10 mouse cellular contexts compared by ENCODE assay signal in the genomic region with DNA sequence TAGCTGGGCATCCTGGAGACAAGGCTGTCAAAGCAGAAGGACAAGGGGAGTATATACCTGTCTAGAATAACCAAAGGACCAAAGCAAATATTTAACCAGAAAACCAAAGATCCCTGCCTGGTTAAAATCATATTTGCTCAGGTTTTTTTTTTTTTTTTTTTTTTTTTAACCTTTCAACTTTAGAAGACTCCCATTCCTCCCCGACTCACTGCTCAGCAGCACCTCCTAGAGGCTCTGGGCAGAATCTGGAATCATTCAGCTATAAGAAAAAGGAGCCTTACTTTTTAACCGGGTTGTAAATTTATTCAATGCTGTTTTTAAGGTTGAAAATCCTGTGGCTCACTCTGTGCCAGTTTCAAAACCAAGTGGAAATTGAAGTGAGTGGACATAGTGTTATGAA. TPM values are rescaled to one million over a fixed set of nuclear protein-coding genes. Genes with fewer than 3 reads are reported as not detected.
A peak's percentile ranks its signal among the peaks of the same experiment; 100 is the strongest.
DNase-seq lines count a peak whose midpoint lies in the region; ATAC-seq and TF ChIP-seq lines count a peak whose summit lies in the region.
"Had no signal": no experiment of that assay in that cellular context is flagged by ENCODE, and none has a peak within 500 bp of the region (broad histone marks: within the 10 kb centered on the region; RNA-seq: fewer than 3 reads in every experiment).

No protein-coding gene starts in this region.

- in situ Hi-C loops in Patski (cut with MboI; ENCODE audit: low pct_unique_long_range_greater_than_20kb), result loop anchor here (25.0 kb wide), 1 partner anchor 110 kb away; a partner anchor contains a TSS

- H3K4me2 ChIP-seq in liver, embryonic 14.5 days (ENCODE audit: low read depth), result no peak overlapping the region
- no peak overlapping the region for H3K4me2 ChIP-seq in kidney, embryonic 16.5 days (replicated peaks; ENCODE audit: low read depth, low read length)
- H3K4me2 ChIP-seq: lung, embryonic 15.5 days had no signal

- peak overlapping the region; percentile 33 for H3K27ac ChIP-seq in liver, embryonic 14.5 days
- H3K27ac ChIP-seq in kidney, embryonic 16.5 days (ENCODE audit: low read length), result no peak overlapping the region
- H3K27ac ChIP-seq: heart, embryonic 10.5 days; lung, embryonic 15.5 days had no signal

- peaks cover 33 to 40% of the 10 kb centered on the region in 2 experiments for H3K4me1 ChIP-seq in liver, embryonic 14.5 days (replicated peaks; ENCODE audit: control insufficient read depth in 2 of 2, insufficient read depth in 2 of 2, low read length in 1 of 2)
- no peaks in the 10 kb centered on the region for H3K4me1 ChIP-seq in kidney, embryonic 16.5 days (ENCODE audit: insufficient read depth, low read length)
- H3K4me1 ChIP-seq: lung, embryonic 15.5 days had no signal

- POLR2A ChIA-PET in Patski (lab: Charles Lee), result interaction anchor here (0.6 to 1.0 kb wide), 2 partner anchors 46 to 73 kb away, joined by 3 to 9 read pairs; no protein-coding TSS in a partner anchor

- WGBS in liver, embryonic 14.5 days (ENCODE audit: insufficient replicate concordance), result 55% methylated on average over 2 of the region's 2 CpGs
- WGBS in kidney, embryonic 16.5 days, result 62% methylated on average over 2 of the region's 2 CpGs

- H3K27me3 ChIP-seq in Patski, result no peaks in the 10 kb centered on the region
- no peaks in the 10 kb centered on the region for H3K27me3 ChIP-seq in liver, embryonic 14.5 days (ENCODE audit: control insufficient read depth, insufficient read depth, low read length)
- H3K27me3 ChIP-seq in kidney, embryonic 16.5 days (ENCODE audit: insufficient read depth, low read length), result no peaks in the 10 kb centered on the region
- H3K27me3 ChIP-seq: lung, embryonic 15.5 days had no signal

- TF ChIP-seq CTCF in Patski (IDR thresholded peaks at IDR 0.05), result peak; percentile 65
- TF ChIP-seq CTCF in liver, embryonic 14.5 days (IDR thresholded peaks at IDR 0.05; ENCODE audit: low read depth), result peak; percentile 49; the same call in 1 of the 2 replicates

- H3K36me3 ChIP-seq in liver, embryonic 14.5 days (replicated peaks; ENCODE audit: control insufficient read depth, insufficient read depth, low read depth), result peaks cover 99% of the 10 kb centered on the region
- peaks cover 31% of the 10 kb centered on the region for H3K36me3 ChIP-seq in kidney, embryonic 16.5 days (ENCODE audit: insufficient read depth, low read length)

- intact Hi-C loops in heart, postnatal 36 days (cut with DNase I), result loop anchor here (5.0 kb wide), 1 partner anchor 35 kb away; a partner anchor contains a TSS

- no peak overlapping the region for H3K9ac ChIP-seq in liver, embryonic 14.5 days (replicated peaks)
- H3K9ac ChIP-seq in kidney, embryonic 16.5 days (replicated peaks; ENCODE audit: low read length), result no peak overlapping the region
- H3K9ac ChIP-seq: lung, embryonic 15.5 days had no signal

- H3K4me3 ChIP-seq in liver, embryonic 14.5 days (ENCODE audit: insufficient read depth in 1 of 2, low read depth in 2 of 2, low read length in 2 of 2), result no peak overlapping the region
- H3K4me3 ChIP-seq in kidney, embryonic 16.5 days (ENCODE audit: low read length), result no peak overlapping the region
- H3K4me3 ChIP-seq: heart, embryonic 10.5 days; lung, embryonic 15.5 days had no signal

- no peaks in the 10 kb centered on the region for H3K9me3 ChIP-seq in liver, embryonic 14.5 days (ENCODE audit: control insufficient read depth, low read length)
- H3K9me3 ChIP-seq in kidney, embryonic 16.5 days (ENCODE audit: low read length), result no peaks in the 10 kb centered on the region
- H3K9me3 ChIP-seq: heart, embryonic 10.5 days; lung, embryonic 15.5 days had no signal

- ATAC-seq in Patski, result no peak
- no peak for ATAC-seq in liver, embryonic 14.5 days (ENCODE audit: insufficient read depth)
- ATAC-seq in megakaryocyte-erythroid progenitor cell, adult 5-6 weeks (replicated peaks; ENCODE audit: low FRiP score, low TSS enrichment, poor library complexity, severe bottlenecking), result no peak
- no peak for ATAC-seq in kidney, embryonic 16.5 days (ENCODE audit: low FRiP score, low TSS enrichment)

- peak; percentile 39 for DNase-seq in heart, postnatal 4 days
- DNase-seq in heart, postnatal 36 days, result no peak
- peak; percentile 56 for DNase-seq in 416B (ENCODE audit: low read depth)
- DNase-seq in Patski (ENCODE audit: low read depth, low spot score), result no peak
- DNase-seq in liver, embryonic 14.5 days (ENCODE audit: low read depth in 3 of 3, low spot score in 3 of 3), result peak in 1 of 3 experiments; percentile 46
- DNase-seq in frontal cortex, postnatal 14 days (ENCODE audit: low spot score in 2 of 2), result no peak

- CTCF ChIA-PET in Patski (lab: Charles Lee), result interaction anchor here (0.9 to 3.5 kb wide), 11 partner anchors 8 to 85 kb away, joined by 3 to 39 read pairs (median 5); a partner anchor contains a TSS

- TF ChIP-seq EP300 in liver, embryonic 14.5 days (IDR thresholded peaks at IDR 0.05; ENCODE audit: low read depth), result no peak

RNA-seq across cellular contexts. Expression of a gene that starts 33.8 kb away (rescaled TPM):
- not detected for total RNA-seq in heart, postnatal 4 days (2021)
- not detected for total RNA-seq in heart, postnatal 36 days (2021)
- not detected for polyA plus RNA-seq in Patski (2021)
- 0.59 and 0.63 TPM in 2 replicates for polyA plus RNA-seq in liver, embryonic 14.5 days (2012; rRNA removed)
- polyA plus RNA-seq in liver, embryonic 14.5 days (2014; fragmentation: Nextera tagmentation; extraction: Ambion mirVana), result 0.75 and 1.4 TPM in 2 replicates
- total RNA-seq in megakaryocyte-erythroid progenitor cell, adult 5-6 weeks (2014; fragmentation: Nextera tagmentation), result not detected in 2 replicates
- not detected in 2 replicates for total RNA-seq in megakaryocyte-erythroid progenitor cell, adult 5-6 weeks (2017)
- 0.08 and 0.14 TPM in 2 replicates for polyA plus RNA-seq in kidney, embryonic 16.5 days (2015; fragmentation: Nextera tagmentation; extraction: Ambion mirVana)

RNA-seq across cellular contexts. Expression of a gene that starts 35.7 kb away (rescaled TPM):
- 10 to 100 TPM; 12.7 to 14.2 TPM for total RNA-seq in heart, postnatal 4 days (2021)
- 1 to 10 TPM; 7.0 to 9.4 TPM for total RNA-seq in heart, postnatal 36 days (2021)
- polyA plus RNA-seq in Patski (2021), result 73.9 TPM
- 49.5 and 61.0 TPM in 2 replicates for polyA plus RNA-seq in liver, embryonic 14.5 days (2012; rRNA removed)
- 63.7 and 72.5 TPM in 2 replicates for polyA plus RNA-seq in liver, embryonic 14.5 days (2014; fragmentation: Nextera tagmentation; extraction: Ambion mirVana)
- total RNA-seq in megakaryocyte-erythroid progenitor cell, adult 5-6 weeks (2014; fragmentation: Nextera tagmentation), result 46.7 and 50.6 TPM in 2 replicates
- 19.3 and 32.4 TPM in 2 replicates for total RNA-seq in megakaryocyte-erythroid progenitor cell, adult 5-6 weeks (2017)
- 31.1 and 35.1 TPM in 2 replicates for polyA plus RNA-seq in kidney, embryonic 16.5 days (2015; fragmentation: Nextera tagmentation; extraction: Ambion mirVana)

Comparison
In these comparisons a context has a peak if more than half of its experiments do, and no peak if none do; other contexts are left out.
1. DNase-seq: peak in heart, postnatal 4 days (single experiment) and 416B (single experiment); none in heart, postnatal 36 days (0 of 2), Patski (single experiment) and frontal cortex, postnatal 14 days (0 of 2).